ENCODE assay signal across 9 mouse cellular contexts in genomic region chr14:49234788-49235515, GRCm38 (mm10). TPM values are rescaled to one million over a fixed set of nuclear protein-coding genes. Genes with fewer than 3 reads are reported as not detected.
DNase-seq lines count a peak whose midpoint lies in the region; ATAC-seq and TF ChIP-seq lines count a peak whose summit lies in the region.
"Had no signal": no experiment of that assay in that cellular context is flagged by ENCODE, and none has a peak within 500 bp of the region (broad histone marks: within the 10 kb centered on the region; RNA-seq: fewer than 3 reads in every experiment).

No protein-coding gene starts in this region.

- WGBS in embryonic facial prominence, embryonic 11.5 days = 52% methylated on average over 9 of the region's 9 CpGs

- no peaks in the 10 kb centered on the region for H3K9me3 ChIP-seq in CH12.LX (replicated peaks; ENCODE audit: low read length)
- H3K9me3 ChIP-seq in embryonic facial prominence, embryonic 11.5 days (replicated peaks; ENCODE audit: control insufficient read depth, low read length) = no peaks in the 10 kb centered on the region

- no peak for TF ChIP-seq POLR2A in CH12.LX (IDR thresholded peaks at IDR 0.05; ENCODE audit: low read depth, low read length)

- no peaks in the 10 kb centered on the region for H3K36me3 ChIP-seq in CH12.LX (replicated peaks in 1 of 2; ENCODE audit: control insufficient read depth in 1 of 2, insufficient read depth in 1 of 2, low read length in 1 of 2)
- H3K36me3 ChIP-seq in embryonic facial prominence, embryonic 11.5 days (replicated peaks; ENCODE audit: control insufficient read depth, insufficient read depth, low read depth, low read length) = no peaks in the 10 kb centered on the region

- no peaks in the 10 kb centered on the region for H3K79me2 ChIP-seq in CH12.LX (replicated peaks; ENCODE audit: control insufficient read depth, extremely low read depth, insufficient read depth, poor library complexity, severe bottlenecking)

- no peak overlapping the region for H3K9ac ChIP-seq in CH12.LX (ENCODE audit: insufficient read depth, low read depth)
- H3K9ac ChIP-seq in embryonic facial prominence, embryonic 11.5 days (replicated peaks; ENCODE audit: low read length) = no peak overlapping the region

- no peaks in the 10 kb centered on the region for H3K27me3 ChIP-seq in CH12.LX (replicated peaks)
- no peaks in the 10 kb centered on the region for H3K27me3 ChIP-seq in embryonic facial prominence, embryonic 11.5 days (ENCODE audit: control insufficient read depth, insufficient read depth, low read length)

- intact Hi-C loops in left cerebral cortex, postnatal 14 days (cut with DNase I) = loop anchor here (5.0 kb wide), 3 partner anchors 112 to 497 kb away; no protein-coding TSS in a partner anchor

- TF ChIP-seq CTCF in CH12.LX (conservative IDR thresholded peaks at IDR 0.05 in 1 of 2, IDR thresholded peaks at IDR 0.05 in 1 of 2; ENCODE audit: low read depth in 2 of 2, low read length in 2 of 2) = peak; percentile 41 to 90; a peak in 3 of 4 replicates

- peak; percentile 88 for TF ChIP-seq RAD21 in CH12.LX (IDR thresholded peaks at IDR 0.05; ENCODE audit: low read depth, low read length)

- peak overlapping the region; percentile 47; the same call in 1 of the 2 replicates for H3K4me2 ChIP-seq in CH12.LX (ENCODE audit: insufficient read depth, low read depth, poor library complexity, severe bottlenecking)
- H3K4me2 ChIP-seq in embryonic facial prominence, embryonic 11.5 days (ENCODE audit: low read depth, low read length) = no peak overlapping the region

- peak; percentile 37 for DNase-seq in layer of hippocampus, adult 11-12 months (ENCODE audit: low spot score)
- no peak for DNase-seq in layer of hippocampus, postnatal 36 days
- DNase-seq in CH12.LX (ENCODE audit: extremely low read depth) (peak; percentile 85), adipocyte (ENCODE audit: low spot score) (peak; percentile 72)
- DNase-seq in embryonic facial prominence, embryonic 11.5 days (ENCODE audit: low spot score) = peak; percentile 74
- DNase-seq in left cerebral cortex, postnatal 14 days (ENCODE audit: low spot score in 2 of 2) = peak; percentile 42 to 58
- peak; percentile 82 for DNase-seq in retina, embryonic 14.5 days (ENCODE audit: low spot score)
- no peak for DNase-seq in urinary bladder, postnatal 4 days (ENCODE audit: low spot score in 2 of 2)

- no peak for TF ChIP-seq EP300 in CH12.LX (IDR thresholded peaks at IDR 0.05; ENCODE audit: low read length)

- peaks cover 2 to 11% of the 10 kb centered on the region in 2 experiments; a peak in 3 of 4 replicates for H3K4me1 ChIP-seq in CH12.LX (ENCODE audit: control insufficient read depth in 1 of 2, insufficient read depth in 2 of 2)
- H3K4me1 ChIP-seq in embryonic facial prominence, embryonic 11.5 days (ENCODE audit: control insufficient read depth, insufficient read depth, low read length) = no peaks in the 10 kb centered on the region

- H3K4me3 ChIP-seq in CH12.LX (replicated peaks in 1 of 3; ENCODE audit: low read depth in 2 of 3, low read length in 2 of 3, poor library complexity in 1 of 3) = no peak overlapping the region
- H3K4me3 ChIP-seq in embryonic facial prominence, embryonic 11.5 days (ENCODE audit: low read depth, low read length) = no peak overlapping the region

- ATAC-seq in embryonic facial prominence, embryonic 11.5 days (replicated peaks; ENCODE audit: insufficient number of reproducible peaks, low FRiP score, low TSS enrichment, low read depth) = no peak

- no peak overlapping the region for H3K27ac ChIP-seq in CH12.LX (ENCODE audit: insufficient read depth, low read depth)
- H3K27ac ChIP-seq in embryonic facial prominence, embryonic 11.5 days (replicated peaks; ENCODE audit: low read depth, low read length) = no peak overlapping the region

- in situ Hi-C loops in CH12.LX (cut with MboI; ENCODE audit: low pct_ligation_motif_present, low pct_unique_long_range_greater_than_20kb, low sequenced_read_pairs) = loop anchor here (5.0 to 25.0 kb wide), 2 partner anchors 112 to 502 kb away; no protein-coding TSS in a partner anchor

- dilution Hi-C loops in CH12.LX (cut with MboI; ENCODE audit: extremely low pct_ligation_motif_present, extremely low pct_unique_long_range_greater_than_20kb, low sequenced_read_pairs) = no loop called here

TF ChIP-seq in CH12.LX, 34 proteins besides CTCF, POLR2A, EP300 and RAD21:
- peak; percentile 51 for TF ChIP-seq SMC3 (IDR thresholded peaks at IDR 0.05; ENCODE audit: low read depth, low read length)
- TF ChIP-seq USF2 (conservative IDR thresholded peaks at IDR 0.05; ENCODE audit: low read depth, low read length) = no peak
- TF ChIP-seq ELF1 (IDR thresholded peaks at IDR 0.05; ENCODE audit: low read depth, low read length) = peak; percentile 52
TF ChIP-seq in CH12.LX: peak in this region for 2.

RNA-seq across cellular contexts. Expression of gene ccdc198, which starts 10.3 kb away (rescaled TPM):
- not detected for total RNA-seq in layer of hippocampus, postnatal 36 days (2021)
- total RNA-seq in CH12.LX (2012; rRNA removed) (not detected in 2 replicates), CH12.LX (2014; rRNA removed) (not detected in 2 replicates)
- not detected in 2 replicates for polyA plus RNA-seq in CH12.LX (2012; ENCODE audit: insufficient read length, low read depth)
- polyA plus RNA-seq in embryonic facial prominence, embryonic 11.5 days (2014; fragmentation: Nextera tagmentation; extraction: Ambion mirVana) = 0.10 and 0.11 TPM in 2 replicates
- total RNA-seq in left cerebral cortex, postnatal 14 days (2021) = not detected
- total RNA-seq: gastrocnemius, postnatal 4 days had no signal

Comparison
In these comparisons a context has a peak if more than half of its experiments do, and no peak if none do; other contexts are left out.
1. DNase-seq: peak in layer of hippocampus, adult 11-12 months (single experiment), CH12.LX (single experiment), adipocyte (single experiment), embryonic facial prominence, embryonic 11.5 days (single experiment), left cerebral cortex, postnatal 14 days (2 of 2) and retina, embryonic 14.5 days (single experiment); none in layer of hippocampus, postnatal 36 days (0 of 2) and urinary bladder, postnatal 4 days (0 of 2).